Mouse (Mus musculus): ENCODE data around the gene Ints11.

DNA sequence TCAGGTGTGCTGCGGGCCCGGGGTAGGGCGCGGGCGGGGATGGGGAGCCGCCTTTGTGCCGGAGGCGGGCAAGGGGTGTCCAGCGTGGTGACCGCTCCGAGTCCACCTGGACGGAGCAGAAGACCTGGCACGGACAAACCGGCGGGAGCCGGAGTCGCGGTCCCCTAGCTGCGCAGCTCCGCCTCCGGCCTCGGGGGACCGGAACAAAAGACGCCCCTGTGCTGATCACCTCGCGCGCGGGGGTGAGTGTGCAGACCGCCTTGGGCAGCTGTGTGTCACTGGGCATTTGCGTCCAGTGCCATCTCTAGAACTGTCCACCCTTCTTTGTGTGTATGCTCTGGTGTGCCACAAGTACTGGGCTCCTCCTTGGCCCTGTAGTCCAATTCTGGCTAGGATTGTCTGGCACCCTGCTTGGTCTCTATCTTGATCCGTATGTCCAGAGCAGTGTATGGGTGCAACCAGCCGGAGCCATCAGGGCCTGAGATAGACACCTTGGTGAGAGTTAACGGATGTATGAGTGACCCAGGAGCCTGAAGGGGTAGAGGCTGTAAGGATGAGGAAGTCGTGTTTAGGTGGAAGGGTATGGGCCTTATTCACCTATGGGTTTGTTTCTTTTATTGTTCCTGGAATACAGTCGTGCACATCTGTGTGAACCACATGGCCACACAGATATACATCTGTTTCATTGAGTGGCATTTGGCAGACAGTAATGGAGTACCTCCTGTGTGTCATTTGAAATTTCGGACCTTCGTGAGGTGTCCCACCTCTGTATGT, 23.3 kb downstream of the Ints11 start:
- TF ChIP-seq POLR2A (IDR thresholded peaks at IDR 0.05; ENCODE audit: control insufficient read depth, low read depth, low read length) (no peak), CTCF (IDR thresholded peaks at IDR 0.05; ENCODE audit: control insufficient read depth, insufficient read depth, insufficient replicate concordance, low read depth, low read length) (no peak)

Data from testis, adult 2 months (tissue).